8 mouse cellular contexts compared by ENCODE assay signal in genomic region chr9:32591732-32592582, GRCm38 (mm10). TPM values are rescaled to one million over a fixed set of nuclear protein-coding genes. Genes with fewer than 3 reads are reported as not detected.
A peak's percentile ranks its signal among the peaks of the same experiment; 100 is the strongest.
DNase-seq lines count a peak whose midpoint lies in the region; ATAC-seq and TF ChIP-seq lines count a peak whose summit lies in the region.

No protein-coding gene starts in this region.

- peak; percentile 95 for TF ChIP-seq CTCF in heart, postnatal 0 days (IDR thresholded peaks at IDR 0.05; ENCODE audit: low read depth)
- peak; percentile 97 for TF ChIP-seq CTCF in stomach, postnatal 0 days (IDR thresholded peaks at IDR 0.05; ENCODE audit: low read depth)

- peak; percentile 83 for ATAC-seq in forebrain, embryonic 12.5 days (ENCODE audit: low FRiP score)
- ATAC-seq in heart, postnatal 0 days (ENCODE audit: insufficient read depth, low read depth), result peak; percentile 74
- peak; percentile 84 for ATAC-seq in liver, embryonic 12.5 days
- peak; percentile 86 for ATAC-seq in stomach, postnatal 0 days (ENCODE audit: low FRiP score, low TSS enrichment)

- no peak for TF ChIP-seq EP300 in heart, postnatal 0 days (IDR thresholded peaks at IDR 0.05; ENCODE audit: low read depth)
- TF ChIP-seq EP300 in stomach, postnatal 0 days (optimal IDR thresholded peaks at IDR 0.05), result no peak

- DNase-seq in ES-E14 (ENCODE audit: low read depth, low spot score), result peak; percentile 89
- DNase-seq in c-Kit-positive CD71-positive TER-119-positive erythroid progenitor cells, embryonic 14.5 days (ENCODE audit: low spot score), result peak; percentile 78
- DNase-seq in heart, postnatal 0 days (ENCODE audit: low spot score), result peak; percentile 90
- peak; percentile 75 to 84 for DNase-seq in kidney, postnatal 25 days
- peak; percentile 97 for DNase-seq in naive thymus-derived CD4-positive, alpha-beta T cell, adult 2 months (ENCODE audit: low read depth)
- peak; percentile 58 for DNase-seq in stomach, postnatal 0 days (ENCODE audit: low spot score)

- no peak overlapping the region for H3K9ac ChIP-seq in ES-E14 (ENCODE audit: insufficient read depth, low read depth, low read length, poor library complexity, severe bottlenecking)
- no peak overlapping the region for H3K9ac ChIP-seq in forebrain, embryonic 12.5 days
- H3K9ac ChIP-seq in heart, postnatal 0 days (replicated peaks; ENCODE audit: low read depth, low read length), result no peak overlapping the region
- no peak overlapping the region for H3K9ac ChIP-seq in liver, embryonic 12.5 days
- H3K9ac ChIP-seq in stomach, postnatal 0 days (ENCODE audit: low read length), result no peak overlapping the region

- H3K36me3 ChIP-seq in ES-E14 (ENCODE audit: control insufficient read depth, insufficient read depth, low read length, poor library complexity, severe bottlenecking), result no peaks in the 10 kb centered on the region
- no peaks in the 10 kb centered on the region for H3K36me3 ChIP-seq in forebrain, embryonic 12.5 days (replicated peaks)
- H3K36me3 ChIP-seq in heart, postnatal 0 days (replicated peaks; ENCODE audit: control insufficient read depth, insufficient read depth, low read length), result no peaks in the 10 kb centered on the region
- no peaks in the 10 kb centered on the region for H3K36me3 ChIP-seq in liver, embryonic 12.5 days
- H3K36me3 ChIP-seq in stomach, postnatal 0 days (ENCODE audit: control insufficient read depth, insufficient read depth, low read length), result no peaks in the 10 kb centered on the region

- no peak overlapping the region for H3K4me2 ChIP-seq in forebrain, embryonic 12.5 days
- H3K4me2 ChIP-seq in heart, postnatal 0 days (ENCODE audit: low read depth, low read length), result peak overlapping the region; percentile 40
- H3K4me2 ChIP-seq in liver, embryonic 12.5 days, result no peak overlapping the region
- peak overlapping the region; percentile 35 for H3K4me2 ChIP-seq in stomach, postnatal 0 days (replicated peaks; ENCODE audit: low read depth)

- in situ Hi-C loops in ES-E14 (cut with MboI; ENCODE audit: low sequenced_read_pairs in 2 of 2, unreplicated experiment in 2 of 2), result loop anchor here (10.0 to 25.0 kb wide), 5 partner anchors 345 to 645 kb away; no protein-coding TSS in a partner anchor

- H3K4me1 ChIP-seq in ES-E14 (ENCODE audit: control insufficient read depth in 2 of 2, insufficient read depth in 2 of 2, low read length in 2 of 2, poor library complexity in 1 of 2), result no peaks in the 10 kb centered on the region
- peaks cover 8% of the 10 kb centered on the region for H3K4me1 ChIP-seq in forebrain, embryonic 12.5 days
- peaks cover 4% of the 10 kb centered on the region; the same call in 1 of the 2 replicates for H3K4me1 ChIP-seq in heart, postnatal 0 days (ENCODE audit: control insufficient read depth, insufficient read depth)
- H3K4me1 ChIP-seq in liver, embryonic 12.5 days, result peaks cover 22% of the 10 kb centered on the region
- H3K4me1 ChIP-seq in stomach, postnatal 0 days (replicated peaks; ENCODE audit: control insufficient read depth, insufficient read depth), result no peaks in the 10 kb centered on the region

- H3K27me3 ChIP-seq in forebrain, embryonic 12.5 days, result peaks cover 63% of the 10 kb centered on the region
- H3K27me3 ChIP-seq in heart, postnatal 0 days (ENCODE audit: control insufficient read depth, insufficient read depth, low read length), result no peaks in the 10 kb centered on the region
- H3K27me3 ChIP-seq in liver, embryonic 12.5 days (replicated peaks), result peaks cover 18% of the 10 kb centered on the region
- H3K27me3 ChIP-seq in stomach, postnatal 0 days (ENCODE audit: control insufficient read depth, insufficient read depth, low read length), result no peaks in the 10 kb centered on the region

- WGBS in forebrain, embryonic 12.5 days, result 11% methylated on average over 14 of the region's 14 CpGs
- WGBS in heart, postnatal 0 days, result 10% methylated on average over 14 of the region's 14 CpGs
- WGBS in liver, embryonic 12.5 days (ENCODE audit: insufficient replicate concordance), result 13% methylated on average over 14 of the region's 14 CpGs
- WGBS in stomach, postnatal 0 days, result 9% methylated on average over 14 of the region's 14 CpGs

- no peak overlapping the region for H3K4me3 ChIP-seq in ES-E14 (ENCODE audit: insufficient read depth in 1 of 2, low read depth in 1 of 2, low read length in 2 of 2, poor library complexity in 1 of 2, severe bottlenecking in 1 of 2)
- no peak overlapping the region for H3K4me3 ChIP-seq in forebrain, embryonic 12.5 days (replicated peaks)
- H3K4me3 ChIP-seq in heart, postnatal 0 days (ENCODE audit: low read depth, low read length), result peak overlapping the region; percentile 17; the same call in 1 of the 2 replicates
- H3K4me3 ChIP-seq in liver, embryonic 12.5 days, result no peak overlapping the region
- H3K4me3 ChIP-seq in stomach, postnatal 0 days (ENCODE audit: low read depth, low read length), result no peak overlapping the region

- no peak overlapping the region for H3K27ac ChIP-seq in ES-E14 (ENCODE audit: insufficient read depth, low read depth, low read length, poor library complexity, severe bottlenecking)
- no peak overlapping the region for H3K27ac ChIP-seq in forebrain, embryonic 12.5 days
- H3K27ac ChIP-seq in heart, postnatal 0 days (ENCODE audit: low read depth), result peak overlapping the region; percentile 58
- H3K27ac ChIP-seq in liver, embryonic 12.5 days, result no peak overlapping the region
- no peak overlapping the region for H3K27ac ChIP-seq in stomach, postnatal 0 days (replicated peaks)

- no peaks in the 10 kb centered on the region for H3K9me3 ChIP-seq in ES-E14 (ENCODE audit: control insufficient read depth, insufficient read depth, low read depth, low read length)
- no peaks in the 10 kb centered on the region for H3K9me3 ChIP-seq in forebrain, embryonic 12.5 days
- H3K9me3 ChIP-seq in heart, postnatal 0 days (replicated peaks; ENCODE audit: control insufficient read depth, low read length), result no peaks in the 10 kb centered on the region
- H3K9me3 ChIP-seq in liver, embryonic 12.5 days (replicated peaks), result no peaks in the 10 kb centered on the region
- H3K9me3 ChIP-seq in stomach, postnatal 0 days (ENCODE audit: control insufficient read depth, low read length), result no peaks in the 10 kb centered on the region

TF ChIP-seq in ES-E14, 5 proteins besides CTCF, POLR2A, EP300 and RAD21:
- TF ChIP-seq ZC3H11A (IDR thresholded peaks at IDR 0.05; ENCODE audit: borderline replicate concordance, low read depth, low read length) (peak; percentile 94), CHD2 (IDR thresholded peaks at IDR 0.05; ENCODE audit: low read depth, low read length) (no peak), MAFK (IDR thresholded peaks at IDR 0.05; ENCODE audit: insufficient read depth, low read depth, low read length) (no peak), ZNF384 (IDR thresholded peaks at IDR 0.05; ENCODE audit: low read depth, low read length) (no peak), HCFC1 (IDR thresholded peaks at IDR 0.05; ENCODE audit: borderline replicate concordance, insufficient read depth, low read length) (no peak)

RNA-seq across cellular contexts. Expression of gene Ets1, which starts 44.1 kb away (rescaled TPM):
- total RNA-seq in ES-E14 (2012; rRNA removed), result 9.7 and 20.9 TPM in 2 replicates
- polyA plus RNA-seq in forebrain, embryonic 12.5 days (2016; fragmentation: Nextera tagmentation; extraction: Ambion mirVana), result 21.1 and 22.1 TPM in 2 replicates
- 55.8 and 72.7 TPM in 2 replicates for total RNA-seq in heart, postnatal 0 days (2014; rRNA removed; ENCODE audit: low replicate concordance)
- polyA plus RNA-seq in heart, postnatal 0 days (2015; fragmentation: Nextera tagmentation; extraction: Ambion mirVana), result 31.6 and 34.3 TPM in 2 replicates
- 24.2 and 25.4 TPM in 2 replicates for polyA plus RNA-seq in liver, embryonic 12.5 days (2016; fragmentation: Nextera tagmentation; extraction: Ambion mirVana)
- polyA plus RNA-seq in stomach, postnatal 0 days (2015; fragmentation: Nextera tagmentation; extraction: Ambion mirVana), result 8.8 and 9.9 TPM in 2 replicates

RNA-seq across cellular contexts. Expression of gene Fli1, which starts 49.3 kb away (rescaled TPM):
- 0.16 and 0.40 TPM in 2 replicates for total RNA-seq in ES-E14 (2012; rRNA removed)
- polyA plus RNA-seq in forebrain, embryonic 12.5 days (2016; fragmentation: Nextera tagmentation; extraction: Ambion mirVana), result 9.4 and 9.8 TPM in 2 replicates
- 25.9 and 29.5 TPM in 2 replicates for total RNA-seq in heart, postnatal 0 days (2014; rRNA removed; ENCODE audit: low replicate concordance)
- polyA plus RNA-seq in heart, postnatal 0 days (2015; fragmentation: Nextera tagmentation; extraction: Ambion mirVana), result 19.0 and 19.2 TPM in 2 replicates
- 15.3 and 16.2 TPM in 2 replicates for polyA plus RNA-seq in liver, embryonic 12.5 days (2016; fragmentation: Nextera tagmentation; extraction: Ambion mirVana)
- 4.6 and 4.9 TPM in 2 replicates for polyA plus RNA-seq in stomach, postnatal 0 days (2015; fragmentation: Nextera tagmentation; extraction: Ambion mirVana)

Comparison
In these comparisons a context has a peak if more than half of its experiments do, and no peak if none do; other contexts are left out.
1. H3K4me2 ChIP-seq: peak in heart, postnatal 0 days (single experiment) and stomach, postnatal 0 days (single experiment); none in forebrain, embryonic 12.5 days (single experiment) and liver, embryonic 12.5 days (single experiment).
2. Peak in every context shown above with its lines, with median percentiles within 50 percentile points of each other: DNase-seq and ATAC-seq.